Mouse (Mus musculus): Measurements from ENCODE around the gene Rnf220.

Gene Rnf220

DNA sequence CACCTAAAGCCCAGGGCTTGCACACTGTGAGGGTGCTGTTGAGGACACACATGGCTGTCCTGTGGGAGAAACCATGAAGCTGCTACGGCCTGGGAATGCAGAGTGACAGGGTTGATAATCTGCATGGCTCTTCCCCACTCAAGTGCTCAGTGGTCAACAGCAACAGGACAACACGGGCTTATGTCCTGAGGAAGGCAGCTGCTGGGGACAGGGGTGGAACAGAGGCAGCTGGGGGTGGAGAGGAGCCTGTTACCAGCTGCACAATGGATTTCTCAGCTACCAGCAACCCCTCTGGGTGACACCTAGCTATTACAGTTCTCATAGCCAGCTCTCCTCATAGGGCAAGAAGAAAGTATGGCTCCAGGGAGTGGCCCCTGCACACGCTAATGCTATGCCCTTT is 169.9 kb downstream of the Rnf220 start:
- Histone ChIP-seq H3K27me3 (ENCODE audit: insufficient read depth, low read length) (peaks cover 35% of the 10 kb centered on the region), H3K36me3 (ENCODE audit: insufficient read depth, low read length) (no peaks in the 10 kb centered on the region), H3K4me1 (replicated peaks; ENCODE audit: low read depth, low read length) (peaks cover 94% of the 10 kb centered on the region), H3K9me3 (ENCODE audit: low read length) (no peaks in the 10 kb centered on the region), H3K4me3 (replicated peaks; ENCODE audit: low read length) (no peak overlapping the region)
- TF ChIP-seq NANOG (IDR thresholded peaks at IDR 0.05; ENCODE audit: borderline replicate concordance, low read length) (no peak), POU5F1 (IDR thresholded peaks at IDR 0.05; ENCODE audit: borderline replicate concordance, low read length) (no peak), CTCF (conservative IDR thresholded peaks at IDR 0.05; ENCODE audit: low read length) (no peak)

DNA sequence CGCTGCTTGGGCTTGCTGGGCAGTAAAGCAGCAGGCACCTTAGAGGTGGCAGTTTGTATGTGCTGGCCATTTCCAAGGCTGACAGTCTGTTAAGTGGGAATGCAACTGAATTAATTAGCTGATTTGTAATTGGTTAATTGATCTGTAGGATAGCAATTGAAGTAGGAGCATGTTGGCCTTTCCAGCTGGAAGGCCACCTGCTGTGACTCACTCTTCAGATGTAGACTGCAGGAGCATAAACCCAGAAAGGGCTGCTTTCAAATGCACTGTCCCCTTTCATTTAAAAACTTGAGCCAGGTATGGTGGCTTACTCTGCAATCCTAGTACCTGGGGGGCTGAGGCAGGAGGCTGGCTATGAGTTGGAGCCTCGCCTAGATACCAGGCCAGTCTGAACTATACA is 171.8 kb downstream of the Rnf220 start:
- Histone ChIP-seq H3K9me3 (ENCODE audit: low read length) (no peaks in the 10 kb centered on the region), H3K27me3 (ENCODE audit: insufficient read depth, low read length) (peaks cover 52% of the 10 kb centered on the region), H3K4me3 (replicated peaks; ENCODE audit: low read length) (no peak overlapping the region), H3K4me1 (replicated peaks; ENCODE audit: low read depth, low read length) (peaks cover 84% of the 10 kb centered on the region), H3K36me3 (ENCODE audit: insufficient read depth, low read length) (no peaks in the 10 kb centered on the region)
- TF ChIP-seq NANOG (IDR thresholded peaks at IDR 0.05; ENCODE audit: borderline replicate concordance, low read length) (no peak), POU5F1 (IDR thresholded peaks at IDR 0.05; ENCODE audit: borderline replicate concordance, low read length) (no peak), CTCF (conservative IDR thresholded peaks at IDR 0.05; ENCODE audit: low read length) (no peak)

DNA sequence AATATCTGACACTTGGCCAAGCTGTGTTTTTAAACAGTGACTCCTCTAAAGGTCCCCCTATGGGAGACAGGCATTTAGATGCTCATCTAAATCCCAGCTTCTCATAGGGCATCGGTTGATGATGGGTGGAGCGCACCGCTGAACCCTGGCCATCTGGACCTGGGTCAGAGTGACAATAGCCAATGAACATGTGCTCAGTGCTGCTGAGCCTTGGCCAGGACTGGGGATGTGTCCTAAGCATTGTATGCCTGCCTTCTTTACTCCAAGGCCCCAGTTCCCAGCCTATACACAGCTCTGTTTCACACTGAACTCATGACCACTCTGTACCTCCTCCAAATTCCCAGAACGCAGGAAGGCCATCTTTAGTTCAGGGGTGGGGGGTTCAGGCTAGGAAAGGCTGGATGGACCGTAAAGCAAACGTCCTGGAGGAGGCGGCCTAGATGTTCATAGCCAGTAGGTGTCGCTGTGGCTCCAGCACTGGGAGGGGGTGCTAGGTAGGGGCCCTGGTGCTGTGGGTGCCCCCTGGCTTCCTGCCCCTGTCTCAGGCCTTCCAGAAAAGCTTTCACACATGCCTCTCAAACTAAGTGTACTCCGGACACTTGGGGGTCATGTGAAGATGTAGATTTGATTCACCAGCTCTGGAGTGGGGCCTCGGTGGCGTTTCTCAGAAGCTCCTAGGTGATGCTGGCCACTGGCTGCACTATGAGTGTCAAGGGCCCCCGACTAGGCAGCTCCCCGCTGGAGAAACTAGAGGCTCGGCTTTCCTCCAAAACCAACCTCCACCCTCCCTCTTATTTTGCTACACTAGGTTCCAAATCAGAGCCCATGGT is 173.1 kb downstream of the Rnf220 start:
- peaks cover 76% of the 10 kb centered on the region for H3K4me1 ChIP-seq (replicated peaks; ENCODE audit: low read depth, low read length)
- no peaks in the 10 kb centered on the region for H3K36me3 ChIP-seq (ENCODE audit: insufficient read depth, low read length)
- peaks cover 55% of the 10 kb centered on the region for H3K27me3 ChIP-seq (ENCODE audit: insufficient read depth, low read length)
- no peak overlapping the region for H3K4me3 ChIP-seq (replicated peaks; ENCODE audit: low read length)
- H3K9me3 ChIP-seq (ENCODE audit: low read length): no peaks in the 10 kb centered on the region
- TF ChIP-seq POU5F1 (IDR thresholded peaks at IDR 0.05; ENCODE audit: borderline replicate concordance, low read length) (no peak), CTCF (conservative IDR thresholded peaks at IDR 0.05; ENCODE audit: low read length) (peak; percentile 79)

DNA sequence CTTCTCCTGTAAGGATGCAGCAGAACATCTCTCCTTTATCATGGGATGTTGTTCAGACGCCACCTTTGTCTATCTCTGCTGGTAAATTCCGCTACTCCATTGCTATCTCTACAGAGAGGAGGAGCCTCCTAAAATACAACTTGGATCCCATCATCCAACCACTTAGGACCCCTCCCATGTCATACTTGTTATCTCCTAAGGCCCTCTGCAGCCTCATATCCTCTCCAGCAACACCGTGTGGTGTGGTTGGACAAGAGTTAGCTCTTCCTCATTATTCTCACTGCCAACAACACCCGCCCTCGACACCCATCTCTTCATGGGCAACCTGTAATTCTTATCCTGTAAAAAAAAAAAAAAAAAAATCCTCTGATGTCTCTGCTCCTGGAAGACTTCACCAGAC is 175.8 kb downstream of the Rnf220 start:
- TF ChIP-seq CTCF (conservative IDR thresholded peaks at IDR 0.05; ENCODE audit: low read length) (no peak), POU5F1 (IDR thresholded peaks at IDR 0.05; ENCODE audit: borderline replicate concordance, low read length) (no peak), NANOG (IDR thresholded peaks at IDR 0.05; ENCODE audit: borderline replicate concordance, low read length) (no peak)
- H3K9me3 ChIP-seq (ENCODE audit: low read length): no peaks in the 10 kb centered on the region
- H3K27me3 ChIP-seq (ENCODE audit: insufficient read depth, low read length): peaks cover 67% of the 10 kb centered on the region
- H3K36me3 ChIP-seq (ENCODE audit: insufficient read depth, low read length): no peaks in the 10 kb centered on the region
- H3K4me3 ChIP-seq (replicated peaks; ENCODE audit: low read length): no peak overlapping the region
- peaks cover 81% of the 10 kb centered on the region for H3K4me1 ChIP-seq (replicated peaks; ENCODE audit: low read depth, low read length)

DNA sequence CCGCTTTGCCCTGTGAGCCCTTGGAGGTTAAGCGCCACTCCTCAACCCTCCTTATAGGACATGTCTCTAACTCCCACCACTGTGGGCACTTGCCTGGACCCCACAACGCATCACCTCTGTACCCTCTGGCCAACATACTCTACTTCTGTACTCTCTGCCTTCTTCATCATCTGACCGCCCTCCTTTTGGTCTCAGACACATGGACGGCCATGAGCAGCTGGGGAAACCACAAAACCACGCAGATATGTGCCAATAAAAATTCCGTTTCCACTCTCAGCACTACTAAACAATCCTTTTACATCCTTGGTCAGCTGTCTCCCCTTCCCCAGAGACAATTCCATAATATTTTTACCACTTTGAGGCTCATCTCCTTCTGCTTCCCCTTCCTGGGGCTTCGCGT is 178.3 kb downstream of the Rnf220 start:
- Histone ChIP-seq H3K4me1 (replicated peaks; ENCODE audit: low read depth, low read length) (peaks cover 70% of the 10 kb centered on the region), H3K36me3 (ENCODE audit: insufficient read depth, low read length) (no peaks in the 10 kb centered on the region), H3K27me3 (ENCODE audit: insufficient read depth, low read length) (peaks cover 88% of the 10 kb centered on the region), H3K9me3 (ENCODE audit: low read length) (no peaks in the 10 kb centered on the region), H3K4me3 (replicated peaks; ENCODE audit: low read length) (0 out of 2 replicates have a peak overlapping the region, but pooled peaks have one; percentile 66)
- TF ChIP-seq POU5F1 (IDR thresholded peaks at IDR 0.05; ENCODE audit: borderline replicate concordance, low read length): no peak
- TF ChIP-seq NANOG (IDR thresholded peaks at IDR 0.05; ENCODE audit: borderline replicate concordance, low read length): no peak
- TF ChIP-seq CTCF (conservative IDR thresholded peaks at IDR 0.05; ENCODE audit: low read length): no peak

DNA sequence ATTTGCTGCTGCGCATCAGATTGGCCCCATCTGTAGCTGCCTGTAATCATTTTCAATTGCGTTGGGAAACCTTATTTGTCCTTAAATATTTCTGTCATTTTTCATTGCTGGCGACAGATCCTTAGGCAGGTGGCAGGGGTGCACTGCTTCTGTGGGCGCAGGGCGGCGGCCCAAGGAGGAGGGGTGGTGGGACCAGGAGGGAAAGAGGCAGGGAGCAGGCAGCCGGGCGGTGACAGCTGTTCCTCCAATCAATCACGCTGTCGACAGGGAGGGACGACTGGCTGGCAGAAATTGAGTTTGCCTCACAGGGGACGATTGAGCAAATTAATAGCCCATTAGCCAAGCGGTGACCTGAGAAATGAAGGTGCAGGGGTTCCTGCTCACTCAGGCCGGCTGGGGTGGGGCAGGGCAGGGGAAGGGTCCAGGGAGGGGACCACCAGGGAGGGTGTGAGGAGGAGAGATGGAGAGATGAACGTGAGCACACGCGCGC is 179.1 kb downstream of the Rnf220 start:
- no peak for TF ChIP-seq POU5F1 (IDR thresholded peaks at IDR 0.05; ENCODE audit: borderline replicate concordance, low read length)
- no peak for TF ChIP-seq NANOG (IDR thresholded peaks at IDR 0.05; ENCODE audit: borderline replicate concordance, low read length)
- no peak for TF ChIP-seq CTCF (conservative IDR thresholded peaks at IDR 0.05; ENCODE audit: low read length)
- peak overlapping the region; percentile 66 for H3K4me3 ChIP-seq (replicated peaks; ENCODE audit: low read length)
- peaks cover 70% of the 10 kb centered on the region for H3K4me1 ChIP-seq (replicated peaks; ENCODE audit: low read depth, low read length)
- peaks cover 80% of the 10 kb centered on the region for H3K27me3 ChIP-seq (ENCODE audit: insufficient read depth, low read length)
- no peaks in the 10 kb centered on the region for H3K36me3 ChIP-seq (ENCODE audit: insufficient read depth, low read length)
- H3K9me3 ChIP-seq (ENCODE audit: low read length): no peaks in the 10 kb centered on the region

DNA sequence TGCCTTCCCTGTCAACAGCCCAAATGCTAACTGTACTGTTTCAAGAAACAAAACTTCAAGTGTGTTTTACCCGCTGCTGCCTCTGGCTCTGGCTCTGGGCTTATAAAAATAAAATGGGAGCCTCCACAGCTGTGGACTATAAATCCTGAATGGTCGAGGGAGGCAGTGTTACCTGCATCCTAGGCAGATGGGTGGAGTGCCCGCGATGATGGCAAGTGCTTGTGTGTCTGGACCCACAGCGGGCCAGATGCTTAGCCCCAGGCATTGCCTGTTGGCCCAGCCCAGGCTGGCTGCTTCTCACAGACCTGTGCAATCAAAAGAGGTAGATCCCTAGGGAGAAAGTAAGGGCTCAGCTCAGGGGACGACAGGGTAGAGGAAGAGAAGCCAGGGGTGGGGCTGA is 180.1 kb downstream of the Rnf220 start:
- Histone ChIP-seq H3K27me3 (ENCODE audit: insufficient read depth, low read length) (peaks cover 75% of the 10 kb centered on the region), H3K4me1 (replicated peaks; ENCODE audit: low read depth, low read length) (peaks cover 70% of the 10 kb centered on the region), H3K36me3 (ENCODE audit: insufficient read depth, low read length) (no peaks in the 10 kb centered on the region), H3K4me3 (replicated peaks; ENCODE audit: low read length) (peak overlapping the region; percentile 66), H3K9me3 (ENCODE audit: low read length) (no peaks in the 10 kb centered on the region)
- TF ChIP-seq NANOG (IDR thresholded peaks at IDR 0.05; ENCODE audit: borderline replicate concordance, low read length): no peak
- no peak for TF ChIP-seq CTCF (conservative IDR thresholded peaks at IDR 0.05; ENCODE audit: low read length)
- no peak for TF ChIP-seq POU5F1 (IDR thresholded peaks at IDR 0.05; ENCODE audit: borderline replicate concordance, low read length)

DNA sequence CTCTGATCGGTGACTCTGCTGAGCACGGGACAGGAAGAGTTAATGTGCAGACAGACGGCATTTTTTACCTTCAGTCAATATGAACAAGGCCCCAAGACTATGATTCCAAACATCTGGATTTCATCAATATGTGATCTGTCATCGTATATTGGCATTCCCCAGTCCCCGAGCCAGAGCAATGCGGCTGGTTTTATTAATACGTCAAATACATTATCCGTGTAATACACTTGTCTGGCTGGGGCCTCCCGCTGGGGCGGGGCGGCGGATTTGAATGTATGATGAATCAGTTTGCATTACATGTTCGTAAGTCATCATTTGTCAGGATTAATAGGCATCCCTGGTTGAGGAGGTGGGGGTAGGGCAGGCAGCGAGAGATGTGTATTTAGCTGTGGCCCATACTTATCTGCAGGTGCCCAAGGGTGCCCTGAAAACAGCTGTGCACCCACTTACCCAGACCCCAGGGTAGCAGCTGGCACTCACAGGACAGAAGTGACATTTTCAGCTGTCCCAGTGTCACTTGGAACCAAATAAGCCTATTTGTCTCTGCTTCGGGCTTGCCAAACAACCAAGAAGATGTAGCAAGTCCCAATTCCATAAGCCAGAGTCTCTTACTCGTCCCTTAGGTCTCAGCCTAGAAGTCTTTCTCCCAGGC is 181.9 kb downstream of the Rnf220 start:
- no peak overlapping the region for H3K4me3 ChIP-seq (replicated peaks; ENCODE audit: low read length)
- H3K9me3 ChIP-seq (ENCODE audit: low read length): no peaks in the 10 kb centered on the region
- H3K27me3 ChIP-seq (ENCODE audit: insufficient read depth, low read length): peaks cover 59% of the 10 kb centered on the region
- peaks cover 70% of the 10 kb centered on the region for H3K4me1 ChIP-seq (replicated peaks; ENCODE audit: low read depth, low read length)
- no peak for TF ChIP-seq CTCF (conservative IDR thresholded peaks at IDR 0.05; ENCODE audit: low read length)
- no peak for TF ChIP-seq NANOG (IDR thresholded peaks at IDR 0.05; ENCODE audit: borderline replicate concordance, low read length)
- TF ChIP-seq POU5F1 (IDR thresholded peaks at IDR 0.05; ENCODE audit: borderline replicate concordance, low read length): no peak
- H3K36me3 ChIP-seq (ENCODE audit: insufficient read depth, low read length): no peaks in the 10 kb centered on the region
